In genomic region chr11:88173386-88174025, GRCm38 (mm10) we compare ENCODE assay signal across 8 mouse cellular contexts. TPM values are rescaled to one million over a fixed set of nuclear protein-coding genes. Genes with fewer than 3 reads are reported as not detected.
DNase-seq lines count a peak whose midpoint lies in the region; ATAC-seq and TF ChIP-seq lines count a peak whose summit lies in the region.

No protein-coding gene starts in this region.

- H3K4me2 ChIP-seq in forebrain, embryonic 14.5 days (ENCODE audit: low read length): no peak overlapping the region
- H3K4me2 ChIP-seq in forebrain, embryonic 11.5 days (ENCODE audit: low read depth, low read length, severe bottlenecking): no peak overlapping the region
- no peak overlapping the region for H3K4me2 ChIP-seq in midbrain, postnatal 0 days (ENCODE audit: low read depth, low read length, poor library complexity, severe bottlenecking)
- H3K4me2 ChIP-seq in hindbrain, embryonic 14.5 days (replicated peaks): no peak overlapping the region
- no peak overlapping the region; the same call in 1 of the 2 replicates for H3K4me2 ChIP-seq in stomach, embryonic 14.5 days (replicated peaks; ENCODE audit: low read depth, low read length)

- TF ChIP-seq CTCF in midbrain, postnatal 0 days (IDR thresholded peaks at IDR 0.05): no peak

- peaks cover 23% of the 10 kb centered on the region for H3K36me3 ChIP-seq in forebrain, embryonic 14.5 days (ENCODE audit: control insufficient read depth, insufficient read depth, low read length)
- H3K36me3 ChIP-seq in forebrain, embryonic 11.5 days (ENCODE audit: control insufficient read depth, insufficient read depth, low read length): no peaks in the 10 kb centered on the region
- H3K36me3 ChIP-seq in midbrain, embryonic 10.5 days: peaks cover 44% of the 10 kb centered on the region
- peaks cover 6% of the 10 kb centered on the region for H3K36me3 ChIP-seq in midbrain, postnatal 0 days (ENCODE audit: insufficient read depth, low read length)
- peaks cover 15% of the 10 kb centered on the region for H3K36me3 ChIP-seq in hindbrain, embryonic 14.5 days (replicated peaks; ENCODE audit: control insufficient read depth, insufficient read depth)
- peaks cover 5% of the 10 kb centered on the region; the same call in 1 of the 2 replicates for H3K36me3 ChIP-seq in stomach, embryonic 14.5 days (ENCODE audit: control insufficient read depth, insufficient read depth, low read length)

- peaks cover 9% of the 10 kb centered on the region for H3K4me1 ChIP-seq in forebrain, embryonic 14.5 days (ENCODE audit: control insufficient read depth, insufficient read depth, low read length)
- peaks cover 23% of the 10 kb centered on the region for H3K4me1 ChIP-seq in forebrain, embryonic 11.5 days (replicated peaks; ENCODE audit: control insufficient read depth, insufficient read depth, low read length)
- H3K4me1 ChIP-seq in midbrain, embryonic 10.5 days: peaks cover 74% of the 10 kb centered on the region
- 0 out of 2 replicates have a peak, but pooled peaks cover 5% of the 10 kb centered on the region for H3K4me1 ChIP-seq in midbrain, postnatal 0 days (ENCODE audit: insufficient read depth, low read length)
- peaks cover 25% of the 10 kb centered on the region for H3K4me1 ChIP-seq in hindbrain, embryonic 14.5 days (replicated peaks; ENCODE audit: control insufficient read depth, insufficient read depth, low read length)
- H3K4me1 ChIP-seq in stomach, embryonic 14.5 days (ENCODE audit: control insufficient read depth, insufficient read depth, low read length): peaks cover 29% of the 10 kb centered on the region

- DNase-seq in forebrain, embryonic 14.5 days (ENCODE audit: low spot score): no peak
- DNase-seq in forebrain, embryonic 11.5 days (ENCODE audit: low spot score): no peak
- DNase-seq in midbrain, embryonic 10.5 days (ENCODE audit: low spot score): no peak
- no peak for DNase-seq in midbrain, postnatal 0 days (ENCODE audit: low spot score)
- no peak for DNase-seq in hindbrain, embryonic 14.5 days (ENCODE audit: low spot score)
- DNase-seq in adipocyte (ENCODE audit: low spot score): no peak
- DNase-seq in layer of hippocampus, adult 9-11 months: no peak

- H3K9me3 ChIP-seq in forebrain, embryonic 14.5 days (replicated peaks; ENCODE audit: control insufficient read depth, low read length): no peaks in the 10 kb centered on the region
- no peaks in the 10 kb centered on the region for H3K9me3 ChIP-seq in forebrain, embryonic 11.5 days (ENCODE audit: control insufficient read depth, low read length)
- H3K9me3 ChIP-seq in midbrain, embryonic 10.5 days (replicated peaks): no peaks in the 10 kb centered on the region; the same call in 1 of the 2 replicates
- H3K9me3 ChIP-seq in midbrain, postnatal 0 days (ENCODE audit: low read length): no peaks in the 10 kb centered on the region
- H3K9me3 ChIP-seq in hindbrain, embryonic 14.5 days (ENCODE audit: control insufficient read depth, low read length): no peaks in the 10 kb centered on the region
- no peaks in the 10 kb centered on the region for H3K9me3 ChIP-seq in stomach, embryonic 14.5 days (ENCODE audit: control insufficient read depth, low read depth, low read length)

- H3K9ac ChIP-seq in forebrain, embryonic 14.5 days (ENCODE audit: low read length): no peak overlapping the region
- no peak overlapping the region for H3K9ac ChIP-seq in forebrain, embryonic 11.5 days (ENCODE audit: low read length)
- no peak overlapping the region for H3K9ac ChIP-seq in midbrain, postnatal 0 days (replicated peaks; ENCODE audit: low read length, poor library complexity, severe bottlenecking)
- H3K9ac ChIP-seq in hindbrain, embryonic 14.5 days: no peak overlapping the region
- H3K9ac ChIP-seq in stomach, embryonic 14.5 days (replicated peaks; ENCODE audit: low read depth, low read length): no peak overlapping the region

- 34% methylated on average over 9 of the region's 9 CpGs for WGBS in forebrain, embryonic 14.5 days
- WGBS in forebrain, embryonic 11.5 days: 26% methylated on average over 9 of the region's 9 CpGs
- 30% methylated on average over 9 of the region's 9 CpGs for WGBS in midbrain, embryonic 10.5 days
- WGBS in midbrain, postnatal 0 days: 41% methylated on average over 8 of the region's 9 CpGs
- WGBS in hindbrain, embryonic 14.5 days: 34% methylated on average over 9 of the region's 9 CpGs
- 10% methylated on average over 9 of the region's 9 CpGs for WGBS in stomach, embryonic 14.5 days

- H3K4me3 ChIP-seq in forebrain, embryonic 14.5 days (ENCODE audit: low read depth, low read length): no peak overlapping the region
- no peak overlapping the region for H3K4me3 ChIP-seq in forebrain, embryonic 11.5 days (ENCODE audit: low read depth, low read length)
- no peak overlapping the region for H3K4me3 ChIP-seq in midbrain, embryonic 10.5 days
- no peak overlapping the region for H3K4me3 ChIP-seq in midbrain, postnatal 0 days (ENCODE audit: low read depth, low read length)
- H3K4me3 ChIP-seq in hindbrain, embryonic 14.5 days (replicated peaks; ENCODE audit: low read length): no peak overlapping the region
- no peak overlapping the region for H3K4me3 ChIP-seq in stomach, embryonic 14.5 days (ENCODE audit: low read depth, low read length)

- 0 out of 2 replicates have a peak, but pooled peaks have one; percentile 15 for ATAC-seq in forebrain, embryonic 14.5 days
- ATAC-seq in forebrain, embryonic 11.5 days (replicated peaks; ENCODE audit: low FRiP score): no peak
- ATAC-seq in midbrain, postnatal 0 days (ENCODE audit: low FRiP score): no peak
- ATAC-seq in hindbrain, embryonic 14.5 days (ENCODE audit: low FRiP score): no peak
- ATAC-seq in stomach, embryonic 14.5 days (ENCODE audit: insufficient number of reproducible peaks, insufficient read depth, low FRiP score, low read depth): peak; percentile 51; the same call in 1 of the 2 replicates

- no peak overlapping the region for H3K27ac ChIP-seq in forebrain, embryonic 14.5 days (ENCODE audit: low read depth, low read length)
- H3K27ac ChIP-seq in forebrain, embryonic 11.5 days (ENCODE audit: low read depth, low read length): no peak overlapping the region
- H3K27ac ChIP-seq in midbrain, embryonic 10.5 days (replicated peaks): peak overlapping the region; percentile 81
- no peak overlapping the region for H3K27ac ChIP-seq in midbrain, postnatal 0 days (ENCODE audit: low read depth, low read length)
- peak overlapping the region; percentile 9; the same call in 1 of the 2 replicates for H3K27ac ChIP-seq in hindbrain, embryonic 14.5 days
- peak overlapping the region; percentile 87; the same call in 1 of the 2 replicates for H3K27ac ChIP-seq in stomach, embryonic 14.5 days (ENCODE audit: low read length)

- no peaks in the 10 kb centered on the region for H3K27me3 ChIP-seq in forebrain, embryonic 14.5 days (replicated peaks; ENCODE audit: control insufficient read depth, insufficient read depth, low read length)
- H3K27me3 ChIP-seq in forebrain, embryonic 11.5 days (ENCODE audit: control insufficient read depth, insufficient read depth, low read length): peaks cover 2% of the 10 kb centered on the region; the same call in 1 of the 2 replicates
- peaks cover 30% of the 10 kb centered on the region for H3K27me3 ChIP-seq in midbrain, embryonic 10.5 days (ENCODE audit: low read depth, poor library complexity, severe bottlenecking)
- no peaks in the 10 kb centered on the region for H3K27me3 ChIP-seq in midbrain, postnatal 0 days (ENCODE audit: insufficient read depth, low read length)
- no peaks in the 10 kb centered on the region for H3K27me3 ChIP-seq in hindbrain, embryonic 14.5 days (ENCODE audit: control insufficient read depth, insufficient read depth, low read length)
- H3K27me3 ChIP-seq in stomach, embryonic 14.5 days (ENCODE audit: control insufficient read depth, insufficient read depth, low read length): no peaks in the 10 kb centered on the region

RNA-seq across cellular contexts. Expression of gene Mrps23, which starts 30.7 kb away (rescaled TPM):
- polyA plus RNA-seq in forebrain, embryonic 14.5 days (2014; fragmentation: Nextera tagmentation; extraction: Ambion mirVana): 75.5 and 80.8 TPM in 2 replicates
- 70.8 and 71.7 TPM in 2 replicates for polyA plus RNA-seq in forebrain, embryonic 11.5 days (2014; fragmentation: Nextera tagmentation; extraction: Ambion mirVana)
- polyA plus RNA-seq in midbrain, embryonic 10.5 days (2016; fragmentation: Nextera tagmentation; extraction: Ambion mirVana): 70.6 and 78.8 TPM in 2 replicates
- 29.4 and 35.5 TPM in 2 replicates for total RNA-seq in midbrain, postnatal 0 days (2014; rRNA removed)
- 63.0 and 63.2 TPM in 2 replicates for polyA plus RNA-seq in midbrain, postnatal 0 days (2015; fragmentation: Nextera tagmentation; extraction: Ambion mirVana)
- polyA plus RNA-seq in hindbrain, embryonic 14.5 days (2014; fragmentation: Nextera tagmentation; extraction: Ambion mirVana): 67.8 and 68.7 TPM in 2 replicates
- 58.6 and 59.2 TPM in 2 replicates for polyA plus RNA-seq in stomach, embryonic 14.5 days (2014; fragmentation: Nextera tagmentation; extraction: Ambion mirVana)

Comparison
In these comparisons a context has a peak if more than half of its experiments do, and no peak if none do; other contexts are left out.
1. ATAC-seq: peak in forebrain, embryonic 14.5 days (single experiment) and stomach, embryonic 14.5 days (single experiment); none in forebrain, embryonic 11.5 days (single experiment), midbrain, postnatal 0 days (single experiment) and hindbrain, embryonic 14.5 days (single experiment).
2. H3K27ac ChIP-seq: peak in midbrain, embryonic 10.5 days (single experiment), hindbrain, embryonic 14.5 days (single experiment) and stomach, embryonic 14.5 days (single experiment); none in forebrain, embryonic 14.5 days (single experiment), forebrain, embryonic 11.5 days (single experiment) and midbrain, postnatal 0 days (single experiment).